Mouse (Mus musculus): ENCODE measurements around the gene Ccdc167.
"Not testable (repeated sequence)": the region's sequence is repeated elsewhere in the genome, so short reads cannot be mapped to it uniquely, and the experiment has no call there.

Ccdc167 gene

GRCm38 (mm10) chr17:29719628-29720575 is 3.1 kb upstream of the Ccdc167 start:
- no peak for DNase-seq

DNA sequence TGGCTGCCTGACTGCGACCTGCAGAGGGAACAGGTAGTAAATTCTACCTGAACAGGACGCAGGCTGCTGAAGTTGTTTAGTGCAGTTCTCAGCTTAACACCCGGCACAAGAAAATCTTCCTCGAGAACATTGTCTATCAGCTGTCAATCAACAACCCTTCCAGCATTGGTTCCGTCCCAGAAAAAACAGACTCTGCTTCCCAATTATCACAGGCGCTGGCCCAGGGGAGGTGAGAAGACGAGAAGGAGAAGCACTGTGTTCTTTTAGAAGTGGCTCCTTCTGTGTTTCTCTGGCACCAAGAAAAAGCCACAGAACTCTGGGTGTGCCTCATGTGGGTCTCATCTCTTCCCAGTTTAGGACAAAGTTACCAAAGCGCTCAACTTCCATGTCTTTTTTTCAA is 1.8 kb upstream of the Ccdc167 start:
- no peak for DNase-seq

DNA sequence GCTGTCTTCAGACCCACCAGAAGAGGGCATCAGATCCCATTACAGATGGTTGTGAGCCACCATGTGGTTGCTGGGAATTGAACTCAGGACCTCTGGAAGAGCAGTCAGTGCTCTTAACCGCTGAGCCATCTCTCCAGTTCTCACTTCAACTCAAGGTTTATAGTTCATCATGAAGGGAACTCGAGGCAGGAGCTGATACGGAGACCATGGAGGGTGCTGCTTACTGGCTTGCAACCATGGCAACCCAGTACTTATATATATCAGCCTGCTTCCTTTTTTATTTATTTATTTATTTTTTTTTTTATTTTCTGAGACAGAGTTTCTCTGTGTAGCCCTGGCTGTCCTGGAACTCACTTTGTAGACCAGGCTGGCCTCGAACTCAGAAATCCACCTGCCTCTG is 3.1 kb downstream of the Ccdc167 start:
- not testable (repeated sequence) for DNase-seq

- no peak for DNase-seq
Observed at GRCm38 (mm10) chr17:29712565-29712964, 4.3 kb downstream of the Ccdc167 start.

DNA sequence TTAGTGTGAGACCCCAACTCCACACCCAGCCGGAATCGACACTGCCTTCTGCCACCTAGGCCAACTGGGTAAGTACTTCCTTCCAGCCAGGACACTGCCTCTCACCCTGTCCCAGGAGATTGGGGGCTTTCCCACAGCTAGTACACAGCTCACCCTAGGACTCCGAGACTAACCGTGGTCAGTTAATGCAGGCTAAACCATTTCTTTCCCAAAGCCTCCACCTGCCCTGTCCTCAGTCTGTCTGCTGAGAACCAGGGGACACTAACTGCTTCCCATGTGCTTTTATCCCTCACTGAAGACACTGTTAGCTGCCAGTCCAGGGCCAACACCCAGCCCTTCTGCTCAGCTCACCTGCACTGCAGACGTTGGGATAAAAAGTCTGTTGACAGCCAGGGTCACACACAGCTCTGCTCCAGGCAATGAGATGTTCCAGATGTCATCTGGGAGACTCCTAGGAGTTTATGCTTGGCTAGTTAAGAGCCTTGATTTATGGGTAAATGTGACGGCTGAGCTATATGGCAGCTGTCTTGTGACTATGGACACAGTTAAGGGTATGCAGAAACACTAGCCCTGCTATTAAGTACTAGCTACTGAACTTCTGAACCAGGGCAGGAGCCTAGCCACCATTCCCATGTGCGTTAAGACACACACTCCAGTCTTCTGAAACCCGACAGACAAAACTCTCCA is 5.0 kb downstream of the Ccdc167 start:
- DNase-seq: no peak

- DNase-seq: peak; percentile 82
Observed at GRCm38 (mm10) chr17:29711076-29711744, 5.6 kb downstream of the Ccdc167 start.

DNA sequence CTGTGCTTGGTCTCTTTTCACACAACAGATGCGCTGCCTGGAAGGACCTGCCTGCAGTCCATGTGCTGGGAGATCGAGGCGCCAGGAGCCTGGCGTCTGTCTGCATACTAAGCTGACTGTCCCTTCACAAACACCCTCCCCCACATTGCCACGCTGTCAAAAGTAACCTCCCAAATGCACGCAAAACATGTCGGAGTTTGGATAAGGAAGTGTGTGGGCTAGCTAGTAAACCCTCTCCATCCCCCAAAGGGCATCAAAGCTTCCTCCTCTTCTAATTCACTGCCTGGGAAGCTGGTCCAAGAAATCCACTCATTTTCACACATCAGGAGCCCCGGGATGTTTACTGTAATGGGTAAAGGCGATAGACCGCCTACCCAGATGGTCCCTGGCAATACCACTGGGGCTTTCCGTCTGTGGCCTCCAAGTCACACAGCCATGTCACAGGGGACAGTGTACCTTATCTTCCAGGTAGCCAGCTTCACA is 6.2 kb downstream of the Ccdc167 start:
- DNase-seq: no peak

DNA sequence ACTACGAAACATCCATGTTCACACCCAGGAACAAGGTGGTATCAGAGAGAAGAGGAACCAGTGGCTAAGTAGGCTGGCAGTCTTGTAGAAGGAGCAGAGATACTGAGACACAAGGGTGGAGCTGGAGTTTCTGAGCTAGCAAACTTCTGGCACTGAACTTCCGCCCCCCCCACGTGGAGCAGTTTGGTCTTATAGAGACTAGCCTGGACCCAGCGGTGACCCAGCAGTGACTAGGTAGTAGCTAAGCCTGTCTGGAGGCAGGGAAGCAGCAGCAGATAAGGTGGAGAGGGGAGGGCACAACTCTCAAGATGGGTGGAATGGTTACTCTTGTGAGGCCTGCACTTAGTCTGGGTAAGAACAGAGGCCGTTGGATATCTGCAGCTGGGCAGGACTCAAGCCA is 8.1 kb downstream of the Ccdc167 start:
- DNase-seq: no peak

DNA sequence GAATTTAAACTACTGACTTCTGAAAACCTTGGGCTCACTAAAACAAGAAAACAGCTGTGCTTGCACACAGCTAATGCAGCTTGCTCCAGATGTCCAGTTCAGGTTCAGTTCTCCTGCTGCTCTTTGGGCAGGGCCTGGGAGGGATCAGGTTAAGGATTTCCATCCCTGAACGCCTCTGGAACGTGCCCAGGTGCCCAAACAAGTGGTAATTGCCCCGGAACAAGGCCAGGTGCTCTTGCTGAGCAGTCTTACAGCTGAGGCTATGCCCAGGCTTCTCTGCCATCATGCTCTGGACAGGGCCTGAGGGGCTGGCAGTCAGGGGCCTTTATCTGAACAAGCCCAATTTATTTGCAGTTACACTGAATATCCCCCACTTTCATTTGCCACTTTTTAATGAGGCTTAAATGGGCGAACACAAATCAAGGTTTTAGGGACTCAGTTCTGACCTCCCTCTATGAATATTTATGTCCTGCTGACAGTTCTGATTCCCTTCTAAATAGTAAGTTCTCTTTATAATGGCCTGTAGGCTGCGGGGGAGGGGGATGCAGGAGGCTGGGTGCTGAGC is 9.8 kb downstream of the Ccdc167 start:
- peak; percentile 37 for DNase-seq

DNA sequence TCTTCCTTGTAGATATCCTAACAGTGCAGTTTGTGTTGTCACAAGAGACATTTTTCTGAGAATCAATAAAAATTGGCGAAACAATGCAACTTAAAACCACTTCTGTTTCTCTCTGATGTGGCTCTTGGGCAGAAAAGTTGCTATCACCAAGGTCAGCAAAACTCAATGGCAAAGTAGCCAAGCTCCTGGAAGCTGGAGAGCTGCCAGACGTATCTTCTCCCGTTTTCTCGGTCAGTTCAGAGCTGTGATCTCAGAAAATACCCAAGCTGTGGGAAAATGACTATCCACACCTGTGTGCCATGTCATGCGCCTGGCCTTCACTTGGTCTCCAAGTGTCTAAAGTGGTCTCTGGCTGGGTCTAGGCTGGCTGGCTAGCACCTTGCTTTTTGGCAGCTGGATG is 11.0 kb downstream of the Ccdc167 start:
- DNase-seq: no peak

DNA sequence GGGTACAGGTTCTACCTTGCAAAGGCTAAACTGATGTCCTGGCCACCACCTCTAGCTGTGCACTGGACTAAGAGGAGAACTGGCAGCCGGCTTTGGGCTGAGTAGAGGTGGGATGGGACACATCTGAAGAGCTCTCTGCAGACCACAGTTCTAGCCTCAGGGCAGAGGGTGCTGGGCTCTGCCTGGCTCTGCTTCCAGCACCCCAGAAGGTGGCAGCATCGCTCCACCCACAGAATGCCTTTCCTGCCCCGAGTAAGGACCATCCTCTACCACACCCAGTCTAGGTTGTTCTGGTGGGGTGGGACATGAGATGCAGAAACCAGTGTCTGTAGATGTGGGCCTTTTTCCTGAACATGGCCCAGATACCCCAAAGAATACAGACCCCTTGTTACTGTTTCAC is 12.1 kb downstream of the Ccdc167 start:
- no peak for DNase-seq

GRCm38 (mm10) chr17:29702938-29703710 is 13.7 kb downstream of the Ccdc167 start:
- no peak for DNase-seq

DNA sequence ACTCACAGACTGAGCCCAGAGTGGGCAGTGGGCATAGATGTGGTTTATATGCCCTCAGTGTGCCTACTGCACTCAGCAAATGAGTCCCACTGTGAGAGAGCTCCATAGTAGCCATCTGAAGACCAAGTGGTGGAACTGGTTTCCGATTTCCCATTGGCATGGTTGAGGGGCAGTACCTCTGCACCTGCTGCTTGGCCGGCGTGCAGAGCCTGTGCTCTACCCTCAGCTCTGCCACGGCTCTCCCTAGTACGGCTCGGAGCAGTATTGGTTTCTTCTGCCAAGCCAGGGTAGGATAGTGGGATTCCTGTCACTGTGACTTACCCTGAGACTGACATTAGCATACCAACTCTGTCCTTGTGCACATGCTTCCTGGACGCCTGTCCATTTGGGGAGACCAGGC is 16.3 kb downstream of the Ccdc167 start:
- DNase-seq: no peak

- no peak for DNase-seq
Observed at GRCm38 (mm10) chr17:29698421-29698820, 18.4 kb downstream of the Ccdc167 start.

GRCm38 (mm10) chr17:29696940-29697339 is 19.9 kb downstream of the Ccdc167 start:
- no peak for DNase-seq

DNA sequence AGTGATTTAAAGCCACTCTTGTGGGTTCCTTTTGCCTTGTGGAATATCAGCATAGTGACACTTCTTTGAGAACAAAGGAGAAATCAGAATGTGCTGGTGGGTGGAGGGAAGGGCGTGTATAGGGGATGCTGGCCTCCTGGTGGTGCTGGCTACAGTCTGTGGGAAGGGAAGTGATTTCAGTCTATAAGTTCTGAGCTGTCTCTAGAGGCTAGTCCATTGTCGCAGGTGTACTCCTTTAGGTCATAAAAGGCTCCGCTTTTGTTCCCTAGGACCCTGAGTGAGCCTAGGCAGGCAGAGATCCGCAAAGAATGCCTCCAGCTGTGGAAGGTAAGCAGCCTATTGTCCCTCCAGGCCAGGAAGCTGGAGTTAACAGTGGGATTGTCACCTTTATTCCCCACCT is 22.3 kb downstream of the Ccdc167 start:
- no peak for DNase-seq

DNA sequence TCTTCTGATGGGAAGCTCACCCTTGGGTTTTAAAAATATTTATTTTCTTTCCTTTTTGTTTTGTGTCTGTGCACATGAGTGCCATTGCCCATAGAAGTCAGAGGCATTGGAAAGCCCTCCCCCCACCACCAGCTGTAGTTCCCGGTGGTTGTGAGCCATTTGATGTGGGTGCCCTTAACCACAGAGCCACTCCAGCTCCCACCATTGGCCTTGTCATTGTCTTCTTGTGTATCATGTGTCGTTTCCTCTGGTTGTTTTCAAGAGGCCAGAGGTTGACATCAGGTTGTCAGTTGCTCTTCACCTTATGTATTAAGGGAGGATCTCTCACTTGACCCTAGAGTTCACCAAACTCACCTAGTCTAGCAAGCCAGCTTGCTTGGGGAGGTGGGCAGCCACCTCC is 23.3 kb downstream of the Ccdc167 start:
- DNase-seq: no peak

GRCm38 (mm10) chr17:29692827-29693226 is 24.0 kb downstream of the Ccdc167 start:
- DNase-seq: no peak

- no peak for DNase-seq
Observed at GRCm38 (mm10) chr17:29690257-29690656, 26.6 kb downstream of the Ccdc167 start.

DNA sequence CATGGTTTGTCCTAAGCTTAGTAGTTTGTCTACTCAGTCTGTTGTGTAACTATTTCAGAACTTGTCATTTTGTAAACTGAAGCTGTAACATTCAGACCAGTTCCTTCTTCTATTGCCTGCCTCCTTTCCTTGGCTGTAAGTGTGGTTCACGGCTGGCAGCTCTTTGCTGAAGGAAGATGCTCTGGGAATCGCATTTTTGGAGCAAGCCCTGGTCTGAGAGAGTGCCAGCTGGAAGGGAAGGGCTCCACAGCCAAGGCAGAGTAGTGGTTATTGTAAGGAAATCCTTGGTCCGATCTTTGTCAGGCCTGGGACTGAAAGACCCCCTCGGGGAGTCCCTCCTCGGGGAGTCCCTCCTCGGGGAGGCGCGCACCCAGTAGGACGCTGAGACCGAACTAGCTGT is 28.2 kb downstream of the Ccdc167 start:
- DNase-seq: no peak

DNA sequence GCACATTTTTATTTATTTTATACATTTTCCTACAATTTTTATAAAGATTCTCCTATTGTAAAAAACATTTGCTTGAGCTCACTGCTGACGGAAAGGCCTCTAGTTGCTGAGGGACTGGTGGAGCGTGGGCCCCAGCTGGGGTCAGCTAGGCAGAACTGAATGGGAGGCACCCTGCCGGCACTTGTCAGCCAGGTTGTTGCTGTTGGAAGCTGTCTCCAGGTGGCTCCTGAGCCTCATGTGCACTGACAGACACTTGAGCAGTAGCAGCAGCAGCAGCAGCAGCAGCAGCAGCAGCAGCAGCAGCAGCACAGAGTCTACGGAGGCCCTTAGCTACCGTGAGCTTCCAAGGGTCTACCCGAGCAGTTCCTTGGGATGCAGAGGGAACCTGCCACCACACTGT is 29.5 kb downstream of the Ccdc167 start:
- no peak for DNase-seq

DNA sequence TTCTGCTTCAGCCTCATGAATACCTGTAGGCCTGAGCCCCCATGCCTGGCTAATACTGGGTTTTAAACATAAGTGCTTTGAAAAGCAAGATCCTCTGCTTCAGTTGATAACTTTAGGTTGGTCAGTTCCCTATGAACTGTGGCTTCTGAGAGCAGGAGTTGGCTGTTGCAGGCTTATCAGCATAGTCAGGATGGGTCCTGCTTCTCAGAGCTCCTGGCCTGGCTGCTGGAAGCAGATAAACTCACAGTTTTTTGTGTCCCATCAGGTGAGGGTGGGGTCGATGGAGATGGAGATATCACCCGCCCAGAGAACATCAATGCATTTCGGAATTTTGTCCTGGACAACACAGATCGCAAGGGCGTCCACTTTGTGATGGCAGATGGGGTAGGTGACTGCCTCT is 30.1 kb downstream of the Ccdc167 start:
- DNase-seq: no peak
